Mouse (Mus musculus) bone marrow macrophage, adult 2 months (primary cell): ENCODE measurements around the gene Egfl8. TPM values are rescaled to one million over a fixed set of nuclear protein-coding genes. Genes with fewer than 3 reads are reported as not detected.

Experiments used
- H3K27ac ChIP-seq: 2 replicates; pipeline ENCODE4 v1.5.1; 2012; ENCODE audit warnings: low read depth, low read length; ENCODE audit not compliant: insufficient read depth
- H3K4me1 ChIP-seq: 2 replicates; pipeline ENCODE4 v1.6.1; 2012; ENCODE audit warnings: low read length; ENCODE audit not compliant: control insufficient read depth, insufficient read depth
- H3K4me3 ChIP-seq: 2 replicates; pipeline ENCODE4 v1.5.1; 2012; ENCODE audit warnings: mild to moderate bottlenecking, low read length, moderate library complexity; ENCODE audit not compliant: insufficient read depth
- CTCF ChIP-seq: IDR thresholded peaks from 2 replicates; pipeline ENCODE4 v1.5.1; 2012; ENCODE audit warnings: low read depth, mild to moderate bottlenecking, low read length, moderate library complexity
- POLR2A ChIP-seq: IDR thresholded peaks from 2 replicates; pipeline ENCODE4 v1.6.1; 2012; ENCODE audit warnings: mild to moderate bottlenecking, low read depth, low read length, borderline replicate concordance
- polyA plus RNA-seq: library from polyadenylated mRNA; stranded (reverse); fragments of >200 nt; gene quantifications from 2 replicates; pipeline ENCODE4 v1.2.4, GENCODE M21; 2012; ENCODE audit not compliant: missing spikeins, insufficient read depth, insufficient read length

Gene Egfl8
- polyA plus RNA-seq, 1 experiment, result 4.9 TPM

DNA sequence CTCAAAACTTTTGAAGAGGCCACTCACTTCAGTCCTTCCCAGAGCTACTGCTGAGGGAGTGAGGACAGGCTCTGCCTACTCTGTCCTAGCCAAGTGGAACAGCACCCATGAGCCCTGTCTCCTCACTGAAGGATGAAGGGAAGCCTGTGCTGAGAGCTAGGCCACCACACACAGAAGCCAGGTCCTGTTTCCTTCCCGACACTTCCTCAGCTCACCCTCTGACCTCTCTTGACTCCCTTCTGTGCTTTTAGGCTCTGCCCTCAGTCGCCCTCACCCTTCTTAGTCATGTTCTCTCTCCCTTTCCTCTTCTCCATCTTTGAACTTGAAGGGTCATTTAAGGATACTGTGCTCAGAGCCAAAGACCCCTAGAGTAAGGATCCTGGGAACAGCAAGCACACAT, 41.5 kb upstream of the Egfl8 start:
- H3K4me3 ChIP-seq, result no peak overlapping the region
- no peak for TF ChIP-seq CTCF
- TF ChIP-seq POLR2A, result no peak
- peaks cover 14% of the 10 kb centered on the region for H3K4me1 ChIP-seq
- no peak overlapping the region for H3K27ac ChIP-seq

DNA sequence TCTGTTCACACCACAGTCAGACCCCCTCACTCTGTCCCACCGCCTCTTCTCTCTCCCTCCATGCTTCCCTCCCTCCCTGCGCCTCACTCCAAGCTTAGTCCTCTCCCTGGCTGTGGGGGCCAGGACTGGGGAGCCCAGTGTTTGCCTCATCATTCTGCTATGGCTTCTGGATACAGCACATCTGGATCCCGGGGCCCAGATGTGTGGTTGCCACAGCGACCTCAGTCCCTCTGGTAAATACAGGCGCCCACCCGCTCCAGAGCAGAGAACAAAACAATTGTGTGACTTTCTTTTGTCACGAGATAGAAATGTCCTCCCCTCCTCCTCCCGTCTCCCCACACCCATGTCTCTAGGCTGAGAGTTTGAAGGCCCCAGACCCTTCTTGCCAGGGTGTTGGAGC, 40.9 kb upstream of the Egfl8 start:
- H3K4me3 ChIP-seq, result no peak overlapping the region
- H3K27ac ChIP-seq, result no peak overlapping the region
- peaks cover 14% of the 10 kb centered on the region for H3K4me1 ChIP-seq
- TF ChIP-seq POLR2A (no peak), CTCF (no peak)

DNA sequence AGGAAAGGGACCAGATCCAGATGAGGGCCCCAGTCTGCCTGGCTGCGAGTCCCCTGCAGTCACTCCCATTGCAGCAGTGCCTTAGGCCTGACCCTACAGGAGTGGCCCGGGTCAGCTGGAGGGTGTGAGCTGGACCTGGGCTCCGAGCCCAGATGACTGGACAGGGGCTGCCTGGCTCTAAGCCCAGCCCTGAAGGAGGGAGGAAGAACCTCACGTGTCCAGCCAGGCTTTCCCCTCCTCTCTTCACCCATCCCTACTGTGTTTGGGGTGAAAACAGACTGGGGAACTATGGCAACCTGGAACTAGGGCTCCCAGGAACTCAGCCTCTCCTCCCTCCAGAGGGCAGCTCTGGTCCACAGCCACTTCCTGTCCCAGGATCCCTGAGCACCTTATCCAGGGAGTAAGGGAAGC, 39.8 kb upstream of the Egfl8 start:
- TF ChIP-seq CTCF (no peak), POLR2A (no peak)
- H3K4me1 ChIP-seq, result peaks cover 11% of the 10 kb centered on the region
- H3K4me3 ChIP-seq, result no peak overlapping the region
- no peak overlapping the region for H3K27ac ChIP-seq

DNA sequence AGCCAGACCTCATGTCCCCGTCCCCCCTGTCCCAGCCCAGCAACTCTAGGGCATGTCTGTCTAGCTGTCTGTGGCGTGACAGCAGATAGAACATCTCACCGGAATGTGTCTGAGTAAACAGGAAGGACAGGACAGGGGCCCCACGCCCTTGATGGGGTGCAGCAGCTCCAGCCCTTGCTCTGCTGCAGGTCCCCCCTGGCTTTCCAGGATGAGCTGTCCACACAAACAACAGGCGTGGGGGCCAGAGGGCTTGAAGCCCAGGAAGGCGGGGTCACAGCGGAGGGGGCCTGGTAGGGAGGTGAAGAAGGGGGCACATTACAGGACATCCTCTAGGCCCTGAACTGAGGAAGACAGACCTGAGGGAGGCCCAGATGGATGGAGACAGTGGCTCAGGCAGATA, 39.4 kb upstream of the Egfl8 start:
- TF ChIP-seq POLR2A (no peak), CTCF (no peak)
- Histone ChIP-seq H3K4me1 (peaks cover 11% of the 10 kb centered on the region), H3K4me3 (no peak overlapping the region), H3K27ac (no peak overlapping the region)

DNA sequence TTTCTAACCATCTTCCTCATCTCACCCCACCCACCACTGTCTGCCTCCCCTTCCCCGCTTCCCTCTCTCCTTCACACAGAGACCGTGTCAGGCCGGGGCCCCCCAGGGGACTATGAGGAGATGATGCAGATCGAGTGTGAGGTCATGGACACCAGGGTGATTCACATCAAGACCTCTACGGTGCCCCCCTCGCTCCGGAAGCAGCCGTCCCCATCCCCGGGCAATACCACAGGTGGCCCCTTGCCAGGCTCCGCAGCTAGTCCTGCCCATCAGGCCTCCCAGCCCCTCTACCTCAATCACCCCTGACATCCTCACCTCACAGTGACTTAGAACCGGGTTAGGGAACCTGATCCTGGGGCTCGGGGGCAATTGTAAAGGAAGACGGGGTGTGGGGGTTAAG, 38.6 kb upstream of the Egfl8 start:
- H3K4me3 ChIP-seq, result no peak overlapping the region
- no peak overlapping the region for H3K27ac ChIP-seq
- TF ChIP-seq POLR2A (no peak), CTCF (no peak)
- peaks cover 17% of the 10 kb centered on the region for H3K4me1 ChIP-seq

DNA sequence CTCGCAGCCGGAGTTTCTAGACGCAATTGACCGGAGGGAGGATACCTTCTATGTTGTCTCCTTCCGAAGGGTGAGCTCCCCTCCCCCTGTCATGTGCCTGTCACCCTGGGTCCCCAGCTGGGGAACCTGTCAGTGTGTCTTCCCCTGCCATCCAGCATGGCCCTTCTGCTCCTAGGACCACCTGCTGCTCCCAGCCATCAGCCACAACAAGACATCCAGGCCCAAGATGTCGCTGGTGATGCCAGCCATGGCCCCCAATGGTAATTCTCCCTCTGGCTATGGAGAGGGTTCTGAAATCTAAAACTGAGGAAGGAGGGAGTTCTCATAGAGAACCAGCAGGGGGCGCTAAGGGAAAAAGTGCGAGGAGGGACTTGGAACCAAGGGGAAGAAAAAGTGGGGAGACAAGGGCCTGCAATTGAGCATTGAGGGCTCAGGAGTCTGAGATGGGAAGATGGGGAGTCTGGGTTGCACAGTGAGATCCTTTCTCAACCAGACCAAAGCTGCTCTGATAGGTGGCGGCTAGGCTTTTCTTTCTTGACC, 38.0 kb upstream of the Egfl8 start:
- no peak for TF ChIP-seq POLR2A
- TF ChIP-seq CTCF, result peak; percentile 78
- no peak overlapping the region for H3K4me3 ChIP-seq
- peaks cover 21% of the 10 kb centered on the region for H3K4me1 ChIP-seq
- no peak overlapping the region for H3K27ac ChIP-seq

DNA sequence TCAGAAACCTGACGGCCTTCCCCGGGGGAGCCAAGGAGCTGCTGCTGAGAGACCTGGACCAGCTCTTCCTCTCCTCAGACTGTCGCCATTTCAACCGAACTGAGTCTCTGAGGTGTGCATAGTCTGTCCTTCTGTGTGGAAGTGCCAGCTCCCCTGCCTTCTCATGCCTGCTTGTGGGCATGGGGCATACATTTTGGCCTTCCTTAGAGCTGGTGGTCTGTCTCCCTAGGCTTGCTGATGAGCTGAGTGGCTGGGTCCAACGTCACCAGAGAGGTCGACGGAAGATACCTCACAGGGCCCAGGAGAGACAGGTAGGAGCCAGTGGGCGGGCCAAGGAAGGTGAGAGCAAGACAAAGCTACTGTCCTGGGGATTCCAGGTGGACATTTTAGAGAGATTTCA, 37.2 kb upstream of the Egfl8 start:
- H3K27ac ChIP-seq, result no peak overlapping the region
- H3K4me3 ChIP-seq, result no peak overlapping the region
- TF ChIP-seq CTCF (no peak), POLR2A (no peak)
- H3K4me1 ChIP-seq, result peaks cover 29% of the 10 kb centered on the region

DNA sequence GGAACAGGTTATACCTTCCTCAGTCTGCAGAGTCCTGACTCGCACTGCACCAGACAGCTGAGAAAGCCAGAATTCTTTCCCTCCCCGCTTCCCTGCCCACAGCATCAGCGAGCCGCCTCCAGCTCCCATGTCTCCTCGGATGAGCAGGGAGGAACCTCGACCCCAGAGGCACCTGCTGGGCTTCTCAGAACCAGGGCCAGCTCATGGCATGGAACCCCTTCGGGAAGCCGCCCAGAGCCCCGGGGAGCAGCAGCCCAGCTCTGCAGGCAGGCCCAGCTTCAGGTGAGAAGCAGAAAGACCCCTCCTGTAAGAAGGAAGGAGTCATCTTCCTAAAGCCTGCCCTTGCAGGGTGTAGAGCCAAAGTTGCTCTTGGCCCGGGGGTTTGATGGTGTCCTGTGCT, 36.8 kb upstream of the Egfl8 start:
- TF ChIP-seq POLR2A, result no peak
- TF ChIP-seq CTCF, result no peak
- no peak overlapping the region for H3K4me3 ChIP-seq
- no peak overlapping the region for H3K27ac ChIP-seq
- H3K4me1 ChIP-seq, result peaks cover 29% of the 10 kb centered on the region

DNA sequence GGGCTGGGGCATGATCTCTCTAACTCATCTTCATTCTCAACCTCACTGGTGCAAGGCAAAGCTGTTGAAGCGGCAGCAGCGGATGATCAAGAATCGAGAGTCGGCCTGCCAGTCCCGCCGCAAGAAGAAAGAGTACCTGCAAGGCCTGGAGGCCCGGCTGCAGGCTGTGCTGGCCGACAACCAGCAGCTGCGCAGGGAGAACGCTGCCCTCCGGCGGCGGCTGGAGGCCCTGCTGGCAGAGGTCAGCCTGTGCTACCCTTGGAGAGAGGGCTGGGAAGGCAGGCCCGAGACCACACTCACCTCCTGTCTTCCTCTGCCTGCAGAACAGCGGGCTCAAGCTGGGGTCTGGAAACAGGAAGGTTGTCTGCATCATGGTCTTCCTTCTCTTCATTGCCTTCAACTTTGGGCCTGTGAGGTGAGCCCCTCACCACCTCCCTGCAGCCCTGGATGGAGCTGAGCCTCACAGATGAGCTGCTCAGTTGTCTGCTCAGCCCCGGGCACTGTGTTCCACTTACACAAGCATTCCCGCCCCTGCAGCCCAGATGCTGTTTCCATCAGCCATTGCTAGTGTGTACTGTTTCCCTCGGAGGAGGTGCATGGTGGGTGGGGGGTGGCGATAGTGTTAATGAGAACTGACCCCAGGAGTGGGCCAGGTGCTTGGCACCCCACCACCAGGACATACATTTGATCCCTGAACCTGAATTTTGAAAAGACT, 35.9 kb upstream of the Egfl8 start:
- H3K4me1 ChIP-seq, result peaks cover 27% of the 10 kb centered on the region
- no peak overlapping the region for H3K4me3 ChIP-seq
- TF ChIP-seq CTCF (peak; percentile 22; the same call in 1 of the 2 replicates), POLR2A (no peak)
- no peak overlapping the region for H3K27ac ChIP-seq

DNA sequence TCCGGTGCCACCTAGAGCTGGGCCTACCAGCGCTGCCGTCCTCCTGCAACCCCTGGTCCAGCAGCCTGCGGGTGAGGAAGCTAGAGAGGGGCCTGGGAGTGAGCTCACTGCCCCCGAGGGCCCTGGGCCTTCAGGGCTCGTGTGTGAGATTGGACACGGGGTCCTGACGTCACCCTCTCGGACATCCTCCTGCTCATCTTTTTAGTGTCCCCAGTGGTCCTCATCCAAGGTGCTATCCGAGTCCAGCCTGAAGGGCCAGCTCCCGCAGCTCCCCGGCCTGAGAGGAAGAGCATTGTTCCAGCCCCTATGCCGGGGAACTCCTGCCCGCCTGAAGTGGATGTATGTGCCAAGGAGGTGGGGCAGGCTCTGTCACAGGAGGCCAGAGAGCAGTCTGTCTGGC, 35.0 kb upstream of the Egfl8 start:
- no peak overlapping the region for H3K4me3 ChIP-seq
- no peak overlapping the region for H3K27ac ChIP-seq
- TF ChIP-seq POLR2A (no peak), CTCF (no peak)
- peaks cover 33% of the 10 kb centered on the region for H3K4me1 ChIP-seq
